Mouse (Mus musculus) midbrain, embryonic 13.5 days (tissue): Measurements from ENCODE around the gene Vmn2r18. TPM values are rescaled to one million over a fixed set of nuclear protein-coding genes. Genes with fewer than 3 reads are reported as not detected.
A peak's percentile ranks its signal among the peaks of the same experiment; 100 is the strongest.

Source experiments
- ATAC-seq: fragments of 200-750 bp; cut with Nextera tagmentation; 2 replicates; pipeline ENCODE4 v1.8.0; 2017; ENCODE audit warnings: mild to moderate bottlenecking, moderate TSS enrichment, moderate library complexity
- H3K27ac ChIP-seq: fragments of 300-500 bp; sonication (generic); 2 replicates; pipeline ENCODE4 v1.5.1; 2015; ENCODE audit warnings: inconsistent platforms, mild to moderate bottlenecking, moderate library complexity
- H3K27me3 ChIP-seq: fragments of 300-500 bp; sonication (generic); 2 replicates; pipeline ENCODE4 v1.6.1; 2015; ENCODE audit warnings: mild to moderate bottlenecking, inconsistent platforms
- H3K36me3 ChIP-seq: fragments of 300-500 bp; sonication (generic); 2 replicates; pipeline ENCODE4 v1.6.1; 2015; ENCODE audit warnings: mild to moderate bottlenecking, inconsistent platforms
- H3K4me1 ChIP-seq: fragments of 300-500 bp; sonication (generic); replicated peaks from 2 replicates; pipeline ENCODE4 v1.6.1; 2015; ENCODE audit warnings: inconsistent platforms
- H3K4me2 ChIP-seq: fragments of 300-500 bp; sonication (generic); replicated peaks from 2 replicates; pipeline ENCODE4 v1.6.1; 2015; ENCODE audit warnings: moderate library complexity, mild to moderate bottlenecking, inconsistent platforms
- H3K4me3 ChIP-seq: fragments of 300-500 bp; sonication (generic); replicated peaks from 2 replicates; pipeline ENCODE4 v1.5.1; 2015; ENCODE audit warnings: mild to moderate bottlenecking, inconsistent platforms
- H3K9ac ChIP-seq: fragments of 300-500 bp; sonication (generic); replicated peaks from 2 replicates; pipeline ENCODE4 v1.6.1; 2015; ENCODE audit warnings: mild to moderate bottlenecking, inconsistent platforms
- H3K9me3 ChIP-seq: fragments of 300-500 bp; sonication (generic); 2 replicates; pipeline ENCODE4 v1.6.1; 2016; ENCODE audit warnings: mild to moderate bottlenecking, inconsistent platforms
- WGBS: fragments of 180-500 bp; shearing (Covaris S2); methylation state at CpG from one replicate; pipeline ENCODE4 v1.1.7; 2015; 5-methylcytosine and 5-hydroxymethylcytosine counted together
- polyA plus RNA-seq: library from polyadenylated mRNA; unstranded; fragments of >200 nt; fragmentation: Nextera tagmentation; extraction: Ambion mirVana; gene quantifications from 2 replicates; pipeline ENCODE4 v1.2.1, GENCODE M21; 2015

The Vmn2r18 gene
- polyA plus RNA-seq = 0.08 and 0.18 TPM in 2 replicates

DNA sequence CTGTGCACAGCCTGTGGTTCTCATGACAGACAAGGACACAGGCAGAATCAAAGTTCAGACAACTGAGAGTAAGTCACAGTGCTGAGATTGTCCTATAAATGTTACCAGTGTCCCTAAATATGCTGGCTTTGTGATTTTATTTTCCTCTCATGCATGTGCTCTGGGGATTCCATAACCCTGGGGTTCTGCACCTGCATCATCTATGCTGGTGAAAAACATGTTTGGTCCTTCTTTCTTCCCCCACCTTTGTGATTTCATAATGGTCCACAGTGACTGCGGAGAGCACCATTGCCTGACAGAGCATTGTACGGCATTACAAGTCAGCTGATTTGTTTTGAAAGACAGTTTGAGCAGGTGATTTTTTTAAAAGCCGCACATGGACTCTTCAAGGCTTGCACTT, at the start of gene Vmn2r18:
Vmn2r18 (minus strand) TSS at position 101 of the 400 bp plus-strand sequence.
- Histone ChIP-seq H3K4me2 (no peak within 1 kb of the TSS), H3K27ac (no peak within 1 kb of the TSS), H3K9ac (no peak within 1 kb of the TSS), H3K36me3 (no peaks in the 10 kb centered on the region), H3K4me1 (no peaks in the 10 kb centered on the region), H3K9me3 (no peaks in the 10 kb centered on the region), H3K4me3 (no peak within 1 kb of the TSS), H3K27me3 (no peaks in the 10 kb centered on the region)
- 88% methylated on average over 3 of the region's 3 CpGs for WGBS
- no peak for ATAC-seq

GRCm38 (mm10) chr5:151651411-151651784, 45.6 kb upstream of the Vmn2r18 start:
- H3K9ac ChIP-seq = no peak overlapping the region
- peak overlapping the region; percentile 70; the same call in 1 of the 2 replicates for H3K4me3 ChIP-seq
- H3K4me2 ChIP-seq = peak overlapping the region; percentile 74; the same call in 1 of the 2 replicates
- ATAC-seq = no peak
- no peaks in the 10 kb centered on the region for H3K27me3 ChIP-seq
- H3K36me3 ChIP-seq = peaks cover 27% of the 10 kb centered on the region
- no peaks in the 10 kb centered on the region for H3K9me3 ChIP-seq
- 64% methylated on average over 3 of the region's 3 CpGs for WGBS
- H3K27ac ChIP-seq = peak overlapping the region; percentile 71
- H3K4me1 ChIP-seq = peaks cover 13% of the 10 kb centered on the region

- peak; percentile 99 for ATAC-seq
- peak within 1 kb of the TSS; percentile 71 for H3K27ac ChIP-seq
- peak within 1 kb of the TSS; percentile 88 for H3K9ac ChIP-seq
- H3K36me3 ChIP-seq = peaks cover 33% of the 10 kb centered on the region
- no peaks in the 10 kb centered on the region for H3K27me3 ChIP-seq
- under 1% methylated on average over 42 of the region's 42 CpGs for WGBS
- peak within 1 kb of the TSS; percentile 70 for H3K4me3 ChIP-seq
- H3K9me3 ChIP-seq = no peaks in the 10 kb centered on the region
- H3K4me1 ChIP-seq = peaks cover 13% of the 10 kb centered on the region
- peak within 1 kb of the TSS; percentile 74 for H3K4me2 ChIP-seq
Observed at GRCm38 (mm10) chr5:151650700-151651410, 45.0 kb upstream of the Vmn2r18 start, which contains the start of gene Rfc3. Rfc3 (minus strand) TSS chr5:151651242.

GRCm38 (mm10) chr5:151644845-151645244, 39.0 kb upstream of the Vmn2r18 start:
- no peak overlapping the region for H3K9ac ChIP-seq
- H3K27ac ChIP-seq = no peak overlapping the region
- no peaks in the 10 kb centered on the region for H3K9me3 ChIP-seq
- H3K4me3 ChIP-seq = no peak overlapping the region
- no peak for ATAC-seq
- no peak overlapping the region for H3K4me2 ChIP-seq
- WGBS = 93% methylated on average over 7 of the region's 7 CpGs
- peaks cover 91% of the 10 kb centered on the region for H3K36me3 ChIP-seq
- no peaks in the 10 kb centered on the region for H3K27me3 ChIP-seq
- peaks cover 8% of the 10 kb centered on the region for H3K4me1 ChIP-seq

DNA sequence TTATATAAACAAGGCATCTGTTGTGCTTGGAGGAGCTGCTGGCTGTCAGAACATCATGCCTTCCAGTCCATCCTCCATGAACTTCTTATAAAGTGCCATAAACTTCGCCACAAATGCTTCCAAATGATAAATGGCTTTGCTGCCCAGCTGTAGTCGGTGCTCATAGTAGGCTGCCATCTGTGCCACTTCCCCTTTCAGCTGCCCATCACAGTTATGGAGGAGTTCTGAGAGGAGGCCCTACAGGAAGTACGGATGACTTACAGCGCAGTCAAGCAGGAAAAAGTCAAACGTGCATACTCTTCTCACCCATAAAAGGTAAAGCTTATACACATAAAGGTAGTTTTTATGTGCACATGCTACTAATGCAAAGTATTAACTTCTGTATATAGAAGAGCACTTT, 37.0 kb upstream of the Vmn2r18 start:
- ATAC-seq = no peak
- Histone ChIP-seq H3K9ac (no peak overlapping the region), H3K4me3 (no peak overlapping the region), H3K27ac (no peak overlapping the region), H3K9me3 (no peaks in the 10 kb centered on the region), H3K27me3 (no peaks in the 10 kb centered on the region), H3K4me1 (no peaks in the 10 kb centered on the region), H3K36me3 (peaks cover 79% of the 10 kb centered on the region), H3K4me2 (no peak overlapping the region)
- WGBS = 96% methylated on average over 5 of the region's 5 CpGs

DNA sequence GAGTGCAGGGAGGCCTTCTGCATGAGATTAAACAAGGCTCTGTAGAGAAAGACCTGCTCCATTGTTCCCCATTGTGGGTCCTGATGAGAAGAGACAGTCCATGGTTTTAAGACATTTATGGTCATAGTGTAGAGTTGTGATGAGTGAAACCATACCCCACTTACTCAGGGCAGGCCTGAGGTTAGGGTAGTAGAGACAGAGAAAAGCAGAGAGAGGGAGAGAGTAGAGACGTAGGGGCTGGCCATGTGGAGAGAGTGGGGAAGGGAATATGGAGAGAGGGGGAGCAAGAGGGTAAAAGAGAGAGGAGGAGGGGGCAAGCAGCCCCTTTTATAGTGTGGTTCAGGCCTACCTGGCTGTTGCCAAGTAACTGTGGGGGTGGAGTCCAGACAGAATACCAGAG, 36.3 kb upstream of the Vmn2r18 start:
- Histone ChIP-seq H3K9ac (no peak overlapping the region), H3K27ac (no peak overlapping the region), H3K9me3 (no peaks in the 10 kb centered on the region), H3K4me3 (no peak overlapping the region), H3K36me3 (peaks cover 72% of the 10 kb centered on the region), H3K27me3 (no peaks in the 10 kb centered on the region), H3K4me2 (no peak overlapping the region), H3K4me1 (no peaks in the 10 kb centered on the region)
- no peak for ATAC-seq
- 100% methylated on average over 1 of the region's 1 CpGs for WGBS

GRCm38 (mm10) chr5:151601696-151602095, 4.1 kb downstream of the Vmn2r18 start:
- H3K4me3 ChIP-seq = no peak overlapping the region
- 61% methylated on average over 1 of the region's 1 CpGs for WGBS
- no peak for ATAC-seq
- no peaks in the 10 kb centered on the region for H3K36me3 ChIP-seq
- no peak overlapping the region for H3K4me2 ChIP-seq
- H3K9me3 ChIP-seq = no peaks in the 10 kb centered on the region
- no peaks in the 10 kb centered on the region for H3K27me3 ChIP-seq
- no peaks in the 10 kb centered on the region for H3K4me1 ChIP-seq
- H3K27ac ChIP-seq = no peak overlapping the region
- no peak overlapping the region for H3K9ac ChIP-seq

Other genes with a start within 250 kb of the Vmn2r18 start
- not detected in 2 replicates for gene Gm42906, start 177.9 kb downstream of the Vmn2r18 start, polyA plus RNA-seq
- gene Rfc3, start 45.2 kb upstream of the Vmn2r18 start, polyA plus RNA-seq = 79.4 and 94.0 TPM in 2 replicates